Mouse (Mus musculus): ENCODE measurements at regions not wholly inside any gene's neighbourhood (a gene's known extent, or its start where the extent isn't known, plus 50 kb on each side); places are given as distances from the start of the nearest gene placed in this dataset.

DNA sequence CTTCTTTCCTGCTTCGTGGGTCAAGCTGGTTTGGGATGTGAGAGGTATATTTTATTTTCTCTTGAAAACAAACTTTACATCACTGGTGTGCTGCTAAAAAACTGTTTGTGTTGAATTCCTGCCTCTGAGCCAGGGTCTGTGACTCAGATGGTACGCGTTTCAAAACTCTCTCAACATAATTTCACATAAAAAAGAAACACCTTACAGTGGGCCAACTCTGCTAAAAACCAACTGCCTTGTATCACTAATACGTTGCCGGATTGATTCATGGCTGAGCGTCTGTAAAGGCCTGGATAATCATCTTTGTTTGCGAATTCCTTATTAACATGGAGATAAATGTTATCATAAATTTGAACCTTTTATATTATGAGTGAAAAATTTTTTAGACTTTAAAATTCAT is 428.7 kb downstream of the Fgf9 start:
- no peak for DNase-seq (ENCODE audit: low spot score)

DNA sequence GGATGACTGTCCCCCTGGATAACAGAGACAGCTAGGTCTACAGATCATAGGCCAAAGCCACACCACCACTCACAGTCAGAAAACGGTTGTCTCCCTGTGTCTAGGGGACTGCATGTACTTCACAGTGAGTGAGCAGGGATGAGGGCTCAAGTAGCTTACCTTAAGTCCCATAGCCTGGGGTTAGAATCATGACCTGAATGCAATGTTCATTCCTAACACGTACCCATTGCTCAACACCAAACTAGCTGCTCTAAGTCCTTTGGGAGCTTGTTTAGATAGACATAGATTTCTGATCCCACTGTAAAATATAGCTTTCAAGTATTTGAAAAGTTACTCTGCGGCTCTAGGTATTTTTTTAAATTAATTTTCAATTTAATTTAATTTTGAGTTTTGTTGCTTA is 426.6 kb downstream of the Fgf9 start:
- DNase-seq (ENCODE audit: low spot score) = no peak

DNA sequence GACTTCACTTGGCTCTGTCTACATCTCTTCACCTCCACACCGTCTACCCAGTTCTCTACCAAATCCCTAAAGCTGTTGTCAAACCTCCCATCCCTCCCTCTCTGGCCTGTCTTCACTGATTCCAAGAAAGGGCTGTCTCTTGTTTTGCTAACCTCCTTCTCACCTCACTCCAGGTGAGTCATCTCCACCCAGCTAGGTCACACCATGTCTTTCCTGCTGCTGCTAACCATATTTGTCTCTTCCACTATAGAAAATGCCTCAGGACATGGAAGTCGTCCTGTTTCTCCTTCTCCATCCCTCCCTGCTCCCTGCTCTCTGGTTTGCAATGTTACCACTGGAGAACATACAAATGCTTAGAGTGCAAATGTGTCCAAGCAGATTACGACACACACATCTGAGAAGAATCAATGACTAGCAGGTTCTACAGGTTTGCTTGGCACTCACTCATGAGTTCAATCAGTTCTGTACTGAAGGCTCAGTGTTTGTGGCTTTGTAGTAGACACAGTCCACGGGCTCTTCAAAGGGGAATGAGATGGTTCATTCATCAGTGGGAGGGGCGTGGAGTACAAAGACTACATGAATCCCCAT is 424.1 kb downstream of the Fgf9 start:
- DNase-seq (ENCODE audit: low spot score) = no peak

DNA sequence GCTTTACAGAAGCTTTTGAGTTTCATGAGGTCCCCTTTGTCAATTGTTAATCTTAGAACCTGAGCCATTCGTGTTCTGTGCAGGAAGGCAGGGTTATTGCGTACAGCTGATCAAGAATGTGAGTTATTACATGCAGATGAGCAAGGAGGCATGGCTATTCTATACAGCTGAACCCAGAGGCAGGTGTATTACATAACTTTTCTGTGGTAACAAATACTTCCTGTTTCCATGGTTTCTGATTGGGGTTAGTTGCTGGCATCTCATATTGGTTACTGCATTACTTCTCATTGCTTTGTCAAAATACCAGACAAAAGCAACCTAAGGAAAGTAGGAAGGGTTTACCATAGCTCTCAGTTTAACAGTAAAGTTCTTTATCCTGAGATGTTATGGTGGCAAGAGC is 421.8 kb downstream of the Fgf9 start:
- DNase-seq (ENCODE audit: low spot score) = no peak

DNA sequence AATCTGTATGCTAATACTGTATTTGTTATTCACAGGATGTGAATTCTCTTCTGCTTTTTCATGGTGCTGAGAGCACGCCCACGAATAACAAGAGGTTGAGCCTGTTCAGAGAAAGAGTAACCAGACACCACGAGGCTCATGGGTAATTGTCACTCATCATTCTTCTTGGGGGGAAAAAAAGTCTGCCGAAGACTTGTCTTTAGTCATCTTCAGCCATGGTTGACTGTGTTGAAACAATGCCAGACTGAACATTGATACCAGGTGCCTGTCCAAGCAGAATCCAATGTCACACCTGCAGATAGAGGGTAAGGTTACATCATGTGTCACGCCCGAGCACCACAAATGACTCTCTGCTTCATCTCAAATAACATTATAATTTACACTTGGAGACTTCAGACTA is 418.5 kb downstream of the Fgf9 start:
- DNase-seq (ENCODE audit: low spot score) = no peak

DNA sequence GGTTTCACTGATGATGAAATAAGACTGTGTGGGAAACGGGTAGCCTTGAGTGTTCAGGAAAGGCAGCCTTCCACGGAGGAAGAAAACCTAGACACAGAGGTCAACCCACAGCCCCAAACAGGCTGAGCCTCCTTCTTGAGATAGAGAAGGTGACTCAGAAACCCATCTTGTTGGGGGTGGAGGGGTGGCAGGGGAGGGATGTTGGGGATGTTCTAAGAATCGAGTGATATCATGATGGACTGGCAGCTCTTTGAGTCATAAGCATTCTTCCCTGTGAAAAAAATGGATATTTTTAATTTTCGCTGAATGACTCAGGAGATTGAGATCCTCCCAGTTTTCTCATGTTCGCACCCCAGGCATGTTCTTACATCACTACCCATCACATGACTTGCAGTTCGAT is 417.5 kb downstream of the Fgf9 start:
- no peak for DNase-seq (ENCODE audit: low spot score)

DNA sequence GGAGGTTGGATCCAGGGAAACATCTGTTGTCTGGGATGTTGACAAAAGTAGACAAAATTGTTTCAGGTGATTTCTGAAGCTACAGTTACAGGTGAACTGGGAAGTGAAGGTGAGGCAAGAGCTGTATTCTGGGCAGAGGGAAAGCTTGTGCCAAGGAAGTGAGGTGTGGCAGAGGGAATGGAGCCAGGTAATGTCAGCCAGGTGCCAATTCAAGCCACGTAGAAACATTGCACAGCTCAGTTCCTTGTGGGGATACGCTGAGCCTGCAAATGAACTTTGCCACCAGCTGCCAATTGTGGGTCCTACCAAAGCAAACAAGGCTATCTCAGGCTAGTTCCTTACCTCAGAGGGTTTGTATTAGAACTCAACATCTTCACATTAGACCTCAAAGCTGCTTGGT is 410.1 kb downstream of the Fgf9 start:
- no peak for DNase-seq (ENCODE audit: low spot score)

DNA sequence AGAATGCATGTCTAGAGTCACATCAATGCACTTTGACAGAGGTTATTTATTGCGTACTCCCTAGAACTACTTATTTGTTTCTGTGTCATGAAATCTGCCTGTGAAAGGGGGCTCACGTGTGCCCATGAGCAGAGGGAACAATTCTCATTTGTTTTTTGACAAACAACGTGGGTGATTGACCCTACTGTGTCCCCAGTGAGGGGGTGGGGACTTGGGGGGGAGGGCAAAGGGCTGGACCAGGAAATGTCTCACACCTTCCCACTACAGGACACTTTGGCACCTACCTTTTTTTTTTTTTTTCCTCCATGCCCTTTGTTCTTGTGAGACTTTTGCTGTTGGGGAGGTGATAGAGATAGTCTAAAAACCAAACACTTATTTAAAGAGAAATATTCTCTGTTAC is 400.3 kb downstream of the Fgf9 start:
- no peak for DNase-seq (ENCODE audit: low spot score)

DNA sequence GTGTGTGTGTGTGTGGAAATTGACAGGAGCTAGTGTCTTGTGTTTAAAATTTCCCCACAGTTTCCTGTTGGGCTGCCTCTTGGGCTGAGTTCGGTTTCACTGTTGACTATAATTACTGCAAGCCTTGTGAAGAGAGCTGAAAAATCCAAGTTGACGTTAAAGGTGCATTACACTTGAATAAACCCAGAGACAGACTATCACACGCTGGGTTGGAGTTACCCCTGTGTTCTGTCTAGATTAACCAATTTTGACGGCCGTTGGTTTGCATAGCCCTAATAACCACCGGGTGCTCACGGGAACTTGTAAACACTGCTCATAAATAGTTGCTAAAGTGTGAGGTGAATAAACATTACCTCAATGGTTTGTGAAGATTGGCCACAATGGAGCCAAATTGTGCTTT is 398.1 kb downstream of the Fgf9 start:
- DNase-seq (ENCODE audit: low spot score) = no peak

DNA sequence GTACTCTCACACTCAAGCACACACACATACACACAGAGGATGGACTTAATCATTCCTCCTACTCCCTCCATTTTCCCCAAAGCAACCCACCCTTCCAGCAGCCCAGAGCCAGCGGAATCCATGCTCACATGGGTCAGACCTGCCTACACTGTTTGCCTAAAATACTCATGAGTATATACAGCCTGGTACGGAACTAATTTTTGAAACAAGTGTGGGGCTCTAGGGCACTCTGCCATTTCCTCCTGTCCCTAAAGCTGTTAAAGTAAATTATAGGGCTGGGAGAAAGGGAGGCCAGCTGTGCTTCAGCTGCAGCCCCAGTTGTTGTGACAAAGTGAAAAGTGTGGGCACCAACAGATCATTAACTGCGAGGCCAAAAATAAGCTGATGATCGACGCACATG is 397.5 kb downstream of the Fgf9 start:
- DNase-seq (ENCODE audit: low spot score) = no peak

DNA sequence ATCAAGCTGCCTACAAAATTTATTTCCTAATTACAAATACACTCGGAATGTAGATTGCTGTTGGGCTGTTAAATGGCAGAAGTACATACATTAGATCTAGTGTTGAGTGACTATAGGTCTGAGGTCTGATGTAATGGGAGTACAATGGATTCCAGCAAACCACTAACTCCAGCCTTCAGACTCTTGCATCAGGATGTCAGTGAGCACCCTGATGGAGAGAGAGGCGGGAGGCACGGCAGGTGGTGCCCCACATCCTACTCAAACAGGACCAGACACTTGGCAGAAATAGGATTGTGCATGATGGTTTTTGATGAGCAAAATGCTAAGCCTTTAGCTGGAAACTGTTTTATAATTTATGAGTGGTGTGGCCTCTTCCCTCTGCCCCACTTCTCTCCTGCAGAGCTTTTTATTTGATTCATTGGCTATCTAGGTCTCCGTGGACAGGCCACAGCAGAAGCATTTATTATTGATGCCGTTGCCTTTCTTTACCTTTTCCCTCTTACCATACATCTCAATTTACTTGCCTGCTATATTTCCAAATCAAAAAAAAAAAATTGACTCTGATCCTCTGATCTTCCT is 376.5 kb downstream of the Fgf9 start:
- DNase-seq (ENCODE audit: low spot score) = no peak

DNA sequence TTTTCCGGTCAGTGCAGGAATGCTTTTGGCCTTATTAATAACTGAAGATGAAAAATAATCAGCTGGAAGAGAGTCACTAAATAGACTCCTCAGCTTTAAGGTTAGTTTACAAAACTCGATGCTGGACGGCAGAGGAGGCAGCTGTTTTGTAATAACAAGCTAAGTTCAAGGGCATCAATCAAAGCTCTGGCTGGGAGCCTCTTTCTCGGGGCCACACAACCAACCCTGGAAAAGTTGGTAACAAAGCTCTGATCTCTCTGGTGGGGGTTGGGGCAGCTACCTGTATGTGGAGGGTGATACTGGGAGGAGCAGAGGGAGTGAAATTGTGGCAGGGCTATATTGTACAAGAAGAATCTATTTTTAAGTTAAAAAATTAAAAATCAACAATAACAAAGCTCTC is 374.1 kb downstream of the Fgf9 start:
- no peak for DNase-seq (ENCODE audit: low spot score)

DNA sequence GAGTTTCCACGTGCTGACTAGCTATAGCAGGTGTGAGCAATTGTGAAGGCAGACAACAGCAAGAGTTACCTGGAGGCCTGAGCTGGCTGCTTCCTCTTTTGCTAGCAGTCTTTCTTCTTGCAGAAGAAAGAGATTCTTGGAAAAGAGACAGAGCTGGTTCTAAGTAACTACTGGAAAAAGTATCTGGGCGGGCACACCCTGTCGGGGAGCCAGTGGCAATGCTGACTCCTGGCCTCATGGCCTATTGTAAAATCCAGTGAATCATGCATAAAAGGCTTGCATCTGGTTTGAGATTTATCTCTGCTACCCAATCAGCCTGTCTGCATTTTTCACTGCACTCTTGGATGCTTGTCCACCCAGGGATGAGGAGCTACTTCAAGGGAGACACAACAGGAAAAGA is 372.2 kb downstream of the Fgf9 start:
- no peak for DNase-seq (ENCODE audit: low spot score)

DNA sequence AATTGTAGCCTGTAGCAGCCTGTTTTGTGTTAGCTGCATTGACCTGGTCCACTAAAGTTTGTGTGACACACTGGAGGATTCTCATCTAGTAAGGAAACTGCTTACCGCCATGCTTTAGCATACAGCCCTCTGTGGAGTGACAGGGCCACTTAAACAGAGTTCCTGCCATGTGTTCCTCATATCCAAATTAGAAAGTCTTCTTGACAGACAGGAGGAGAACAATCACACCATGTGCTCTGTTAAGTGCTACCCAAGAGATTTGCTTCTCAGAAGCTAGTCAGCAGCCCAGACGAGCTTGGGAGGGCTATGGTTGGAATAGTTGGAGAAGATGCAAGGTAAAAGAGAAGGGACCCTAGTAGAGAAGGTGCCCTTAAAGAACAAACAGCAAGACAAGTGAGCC is 369.6 kb downstream of the Fgf9 start:
- DNase-seq (ENCODE audit: low spot score) = no peak

DNA sequence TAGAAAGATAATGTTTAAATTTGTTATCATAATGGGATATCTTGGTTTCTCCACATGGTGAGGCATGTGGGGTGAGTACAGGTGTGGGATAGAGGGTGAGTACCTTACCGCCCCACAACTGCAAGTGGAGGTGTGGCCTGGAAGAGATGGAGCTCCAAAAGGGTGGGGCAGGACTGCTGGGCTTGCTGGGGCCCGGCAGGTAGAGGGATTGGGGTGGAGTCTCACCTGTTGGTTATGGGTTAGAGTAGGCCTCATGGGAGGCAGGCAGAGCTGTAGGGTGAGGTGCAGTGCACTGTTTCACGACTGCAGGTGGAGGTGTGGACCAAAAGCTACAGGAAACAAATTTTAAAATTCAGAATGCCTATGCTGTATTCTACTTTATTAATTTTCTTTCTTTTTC is 365.7 kb downstream of the Fgf9 start:
- no peak for DNase-seq (ENCODE audit: low spot score)

DNA sequence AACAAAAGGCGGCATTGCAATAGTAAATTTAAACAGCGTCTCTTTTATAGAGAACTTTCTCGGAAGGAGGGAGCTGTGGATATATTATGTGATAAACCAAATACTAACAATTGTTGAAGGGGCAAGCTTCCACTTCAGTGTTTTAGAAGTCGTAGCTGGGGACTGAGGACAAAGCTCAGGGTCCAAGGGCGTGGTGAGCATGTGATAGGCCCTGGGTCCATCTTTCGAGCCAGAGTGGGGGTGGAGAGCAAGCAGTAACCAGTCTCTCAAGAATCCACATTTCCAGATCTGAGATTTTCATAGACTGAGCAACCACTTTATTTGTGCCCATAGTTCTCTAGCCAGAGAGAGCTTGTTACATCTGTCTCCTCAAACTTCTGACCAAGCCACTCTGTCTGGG is 356.1 kb downstream of the Fgf9 start:
- DNase-seq (ENCODE audit: low spot score) = no peak

DNA sequence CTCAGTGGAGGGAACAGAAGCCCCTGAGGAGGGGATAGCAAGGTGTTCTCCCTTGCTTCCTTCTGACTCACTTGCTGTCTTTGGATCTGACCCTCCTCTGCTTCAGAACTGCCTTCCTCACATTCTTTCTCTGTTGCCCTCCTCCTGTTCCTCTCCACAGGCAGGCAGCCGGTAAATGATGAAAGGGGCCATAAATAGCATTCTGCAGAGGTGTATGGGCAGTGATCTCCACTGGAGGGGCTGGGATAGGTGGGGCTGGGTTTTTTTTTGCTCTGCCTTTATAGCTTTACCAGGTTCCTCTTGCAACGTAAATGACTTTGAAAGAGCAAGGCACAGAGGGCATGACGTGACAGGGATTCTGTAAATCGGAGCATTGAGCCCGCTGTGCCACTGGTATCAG is 351.6 kb downstream of the Fgf9 start:
- no peak for DNase-seq (ENCODE audit: low spot score)

DNA sequence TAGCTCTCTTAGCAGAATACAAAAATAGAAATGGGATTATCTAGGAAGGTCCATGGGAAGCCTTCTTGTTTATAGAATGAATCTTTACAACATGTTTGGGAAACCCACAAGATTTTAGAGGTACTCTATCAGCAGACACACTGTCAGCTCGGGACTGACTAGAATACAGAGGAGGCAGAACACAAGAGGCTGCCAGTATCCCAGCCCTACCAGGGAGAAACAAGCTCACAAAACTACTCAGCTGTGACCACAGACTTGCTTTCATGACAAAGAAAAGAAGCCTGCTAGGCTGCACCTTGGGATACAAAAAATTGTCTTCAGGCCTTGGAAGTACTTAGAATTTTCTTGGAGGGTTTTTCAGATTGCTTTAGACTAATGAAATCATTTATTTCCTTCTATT is 347.2 kb downstream of the Fgf9 start:
- DNase-seq (ENCODE audit: low spot score) = no peak

DNA sequence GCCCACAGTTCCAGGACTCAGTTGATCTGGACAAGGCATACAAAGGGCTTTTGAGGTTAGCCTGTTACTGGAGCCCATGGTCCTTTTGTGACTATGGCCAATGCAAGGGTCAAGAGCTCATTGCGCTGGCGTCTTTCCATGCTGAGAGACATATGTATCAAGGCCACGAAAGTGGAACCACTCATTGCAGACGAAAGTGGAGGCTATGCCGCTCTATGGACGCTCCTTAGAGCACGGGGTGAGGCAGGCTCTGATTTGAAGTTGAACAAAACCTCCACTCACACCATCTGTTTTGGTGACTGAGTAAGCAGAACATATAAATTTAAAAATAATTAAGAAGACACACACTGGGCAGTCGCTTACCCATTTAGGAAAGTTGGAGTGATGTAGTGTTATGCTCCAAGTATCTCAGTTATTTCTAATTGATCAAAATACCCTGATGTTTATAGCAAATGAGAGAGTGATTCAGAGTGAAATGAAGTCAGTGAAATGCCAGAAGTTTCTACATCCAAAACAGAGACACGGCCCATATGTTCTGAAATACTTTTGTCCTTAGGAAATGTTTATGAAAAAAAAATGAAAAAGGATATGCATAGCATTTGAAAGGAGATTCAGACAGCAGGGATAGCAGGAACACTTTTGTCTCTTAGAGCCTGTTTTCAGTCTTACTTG is 321.8 kb downstream of the Fgf9 start:
- no peak for DNase-seq (ENCODE audit: low spot score)

DNA sequence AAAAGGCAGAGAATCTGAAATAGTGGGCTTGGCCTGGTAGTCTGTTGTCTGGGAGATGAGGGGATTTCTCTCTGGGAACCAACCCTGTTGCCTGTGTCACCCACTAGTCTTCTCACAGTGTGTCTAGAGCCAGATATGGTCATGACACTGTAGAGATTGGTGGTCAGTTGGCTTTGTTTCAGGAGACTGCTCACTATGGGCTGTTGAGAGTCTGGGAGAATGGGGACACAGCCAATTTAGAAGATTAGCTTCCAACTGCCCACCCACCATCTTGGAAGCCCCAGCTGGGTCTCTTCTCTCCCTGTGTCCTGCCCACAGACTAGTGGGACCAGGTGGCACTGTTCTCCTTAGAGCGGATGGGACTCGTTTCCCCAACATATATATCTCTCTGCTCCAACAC is 320.4 kb downstream of the Fgf9 start:
- no peak for DNase-seq (ENCODE audit: low spot score)

DNA sequence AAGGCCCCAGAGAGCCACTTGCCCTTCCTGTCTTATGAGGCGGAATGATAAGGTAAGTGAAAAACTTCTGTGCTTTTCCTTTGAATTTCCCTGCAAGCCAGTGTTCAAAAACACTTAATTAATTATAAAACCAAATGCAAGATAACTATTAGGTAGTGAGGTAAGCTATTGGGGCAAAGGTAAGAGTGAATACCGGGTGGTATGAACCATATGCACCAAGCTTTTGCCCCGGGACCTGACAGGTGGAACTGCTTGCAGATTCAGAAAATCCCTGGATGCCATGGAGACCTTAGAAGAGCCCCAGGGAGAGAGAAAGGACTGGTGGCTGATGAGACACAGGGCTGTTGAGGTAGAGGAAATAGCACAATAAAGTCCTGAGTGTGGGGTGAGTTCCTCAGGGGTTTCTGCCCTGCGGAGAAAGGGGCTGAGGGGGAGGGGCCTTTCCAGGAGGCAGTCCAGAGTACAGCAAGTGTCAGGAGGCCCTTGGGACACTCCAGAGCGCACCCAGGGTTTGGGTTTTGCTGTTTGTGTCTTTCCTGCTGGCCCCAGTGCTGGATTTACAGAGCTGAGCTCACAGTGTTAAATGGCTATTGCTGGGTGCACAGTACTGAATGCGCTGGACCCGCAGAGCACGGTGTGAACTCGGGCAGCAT is 317.1 kb downstream of the Fgf9 start:
- DNase-seq (ENCODE audit: low spot score) = no peak

DNA sequence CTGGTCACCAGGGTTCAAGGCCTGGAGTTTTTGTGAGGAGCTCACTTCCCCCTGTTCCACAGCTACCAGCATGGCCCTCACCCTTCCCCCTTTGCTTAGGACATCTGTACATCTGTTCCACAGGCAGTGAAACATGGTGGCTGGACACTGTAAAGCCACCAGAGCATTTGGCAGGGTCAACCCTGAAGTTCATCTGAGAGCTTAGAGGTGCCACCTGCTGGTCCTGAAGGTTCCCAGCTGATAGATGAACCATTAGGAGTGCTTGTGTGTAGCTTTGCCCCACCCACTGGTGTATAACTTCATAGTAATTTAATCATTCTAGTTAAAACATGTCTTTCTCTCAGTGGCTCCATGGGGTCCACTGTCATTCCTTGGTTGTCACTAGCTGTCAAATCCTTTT is 304.7 kb downstream of the Fgf9 start:
- no peak for DNase-seq (ENCODE audit: low spot score)

DNA sequence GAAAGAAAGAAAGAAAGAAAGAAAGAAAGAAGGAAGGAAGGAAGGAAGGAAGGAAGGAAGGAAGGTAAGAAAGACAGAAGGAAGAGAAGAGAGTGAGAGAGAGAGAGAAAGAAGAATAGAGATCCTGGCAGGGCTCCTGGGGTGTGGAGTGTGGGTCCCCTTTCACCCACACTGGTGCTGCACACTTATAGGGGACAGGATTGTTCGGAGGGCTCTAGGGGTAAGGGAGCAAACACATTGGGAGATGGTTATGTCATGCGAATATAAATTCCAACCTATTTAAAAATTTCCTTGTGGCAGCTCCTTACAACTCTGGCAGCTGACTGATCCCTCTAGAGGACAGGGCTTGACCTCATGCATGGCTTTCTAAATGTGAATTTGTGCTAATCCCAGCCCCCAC is 286.5 kb downstream of the Fgf9 start:
- no peak for DNase-seq (ENCODE audit: low spot score)
